Mouse (Mus musculus) forebrain, embryonic 15.5 days (tissue): ENCODE results near the gene Apela. TPM values are rescaled to one million over a fixed set of nuclear protein-coding genes. Genes with fewer than 3 reads are reported as not detected.
A peak's percentile ranks its signal among the peaks of the same experiment; 100 is the strongest.

ENCODE experiments used
- ATAC-seq: fragments of 200-750 bp; cut with Nextera tagmentation; replicated peaks from 2 replicates; pipeline ENCODE4 v1.8.0; 2017; ENCODE audit warnings: mild to moderate bottlenecking, moderate TSS enrichment, moderate library complexity
- H3K27ac ChIP-seq: fragments of 300-500 bp; sonication (generic); replicated peaks from 2 replicates; pipeline ENCODE4 v1.5.1; 2015; ENCODE audit warnings: mild to moderate bottlenecking, inconsistent platforms
- H3K27me3 ChIP-seq: fragments of 300-500 bp; sonication (generic); 2 replicates; pipeline ENCODE4 v1.6.1; 2015; ENCODE audit warnings: inconsistent platforms
- H3K36me3 ChIP-seq: fragments of 300-500 bp; sonication (generic); 2 replicates; pipeline ENCODE4 v1.6.1; 2015; ENCODE audit warnings: mild to moderate bottlenecking, inconsistent platforms
- H3K4me1 ChIP-seq: fragments of 300-500 bp; sonication (generic); 2 replicates; pipeline ENCODE4 v1.6.1; 2015; ENCODE audit warnings: inconsistent platforms
- H3K4me2 ChIP-seq: fragments of 300-500 bp; sonication (generic); replicated peaks from 2 replicates; pipeline ENCODE4 v1.6.1; 2015; ENCODE audit warnings: mild to moderate bottlenecking, inconsistent platforms
- H3K4me3 ChIP-seq: fragments of 300-500 bp; sonication (generic); 2 replicates; pipeline ENCODE4 v1.5.1; 2015; ENCODE audit warnings: mild to moderate bottlenecking, inconsistent platforms
- H3K9ac ChIP-seq: fragments of 300-500 bp; sonication (generic); replicated peaks from 2 replicates; pipeline ENCODE4 v1.6.1; 2015; ENCODE audit warnings: mild to moderate bottlenecking, inconsistent platforms
- H3K9me3 ChIP-seq: fragments of 300-500 bp; sonication (generic); 2 replicates; pipeline ENCODE4 v1.6.1; 2016; ENCODE audit warnings: inconsistent platforms
- WGBS: fragments of 180-500 bp; shearing (Covaris S2); methylation state at CpG from one replicate; pipeline ENCODE4 v1.1.7; 2015; ENCODE audit warnings: mixed read lengths; 5-methylcytosine and 5-hydroxymethylcytosine counted together
- polyA plus RNA-seq: library from polyadenylated mRNA; unstranded; fragments of >200 nt; fragmentation: Nextera tagmentation; extraction: Ambion mirVana; gene quantifications from 2 replicates; pipeline ENCODE4 v1.2.1, GENCODE M21; 2015

The Apela gene
- 0.49 and 1.3 TPM in 2 replicates for polyA plus RNA-seq

GRCm38 (mm10) chr8:65037117-65037533, at the start of gene Apela:
Gene Apela (minus strand): TSS chr8:65037336.
- WGBS: 3% methylated on average over 8 of the region's 8 CpGs
- ATAC-seq: peak; percentile 85
- peak within 1 kb of the TSS; percentile 32 for H3K4me3 ChIP-seq
- no peak within 1 kb of the TSS for H3K27ac ChIP-seq
- peak within 1 kb of the TSS; percentile 52 for H3K4me2 ChIP-seq
- H3K4me1 ChIP-seq: peaks cover 21% of the 10 kb centered on the region; the same call in 1 of the 2 replicates
- H3K9ac ChIP-seq: peak within 1 kb of the TSS; percentile 34
- H3K27me3 ChIP-seq: no peaks in the 10 kb centered on the region
- H3K36me3 ChIP-seq: no peaks in the 10 kb centered on the region
- no peaks in the 10 kb centered on the region for H3K9me3 ChIP-seq

GRCm38 (mm10) chr8:65085680-65086079, 48.5 kb upstream of the Apela start:
- Histone ChIP-seq H3K9ac (no peak overlapping the region), H3K4me1 (no peaks in the 10 kb centered on the region), H3K4me3 (no peak overlapping the region), H3K27ac (no peak overlapping the region), H3K36me3 (no peaks in the 10 kb centered on the region), H3K4me2 (no peak overlapping the region), H3K27me3 (no peaks in the 10 kb centered on the region), H3K9me3 (no peaks in the 10 kb centered on the region)
- ATAC-seq: no peak
- 82% methylated on average over 2 of the region's 2 CpGs for WGBS

GRCm38 (mm10) chr8:65080731-65081130, 43.6 kb upstream of the Apela start:
- H3K36me3 ChIP-seq: no peaks in the 10 kb centered on the region
- no peak overlapping the region for H3K4me3 ChIP-seq
- H3K9me3 ChIP-seq: no peaks in the 10 kb centered on the region
- WGBS: 88% methylated on average over 9 of the region's 9 CpGs
- H3K27ac ChIP-seq: no peak overlapping the region
- ATAC-seq: no peak
- H3K9ac ChIP-seq: no peak overlapping the region
- no peak overlapping the region for H3K4me2 ChIP-seq
- H3K4me1 ChIP-seq: no peaks in the 10 kb centered on the region
- H3K27me3 ChIP-seq: no peaks in the 10 kb centered on the region

- Histone ChIP-seq H3K4me2 (no peak within 1 kb of the TSS), H3K9me3 (no peaks in the 10 kb centered on the region), H3K27ac (no peak within 1 kb of the TSS), H3K27me3 (no peaks in the 10 kb centered on the region), H3K4me3 (no peak within 1 kb of the TSS), H3K9ac (no peak within 1 kb of the TSS), H3K36me3 (no peaks in the 10 kb centered on the region), H3K4me1 (no peaks in the 10 kb centered on the region)
- 91% methylated on average over 2 of the region's 2 CpGs for WGBS
- no peak for ATAC-seq
These were observed 37.6 kb upstream of the Apela start, which contains the start of gene Gm10663 for GRCm38 (mm10) chr8:65074733-65075132. Gene Gm10663 (plus strand): TSS chr8:65075033.

- no peak overlapping the region for H3K9ac ChIP-seq
- 0 out of 2 replicates have a peak, but pooled peaks cover 4% of the 10 kb centered on the region for H3K4me1 ChIP-seq
- no peaks in the 10 kb centered on the region for H3K9me3 ChIP-seq
- no peaks in the 10 kb centered on the region for H3K36me3 ChIP-seq
- no peaks in the 10 kb centered on the region for H3K27me3 ChIP-seq
- no peak overlapping the region for H3K4me3 ChIP-seq
- 66% methylated on average over 4 of the region's 4 CpGs for WGBS
- ATAC-seq: no peak
- no peak overlapping the region for H3K27ac ChIP-seq
- no peak overlapping the region for H3K4me2 ChIP-seq
These were observed 33.9 kb upstream of the Apela start for GRCm38 (mm10) chr8:65070996-65071395.

GRCm38 (mm10) chr8:65068473-65068819, 31.3 kb upstream of the Apela start:
- H3K9me3 ChIP-seq: no peaks in the 10 kb centered on the region
- 0 out of 2 replicates have a peak, but pooled peaks have one; percentile 60 for ATAC-seq
- H3K27ac ChIP-seq: no peak overlapping the region
- no peaks in the 10 kb centered on the region for H3K27me3 ChIP-seq
- H3K36me3 ChIP-seq: no peaks in the 10 kb centered on the region
- H3K4me3 ChIP-seq: no peak overlapping the region
- no peak overlapping the region for H3K9ac ChIP-seq
- WGBS: 50% methylated on average over 4 of the region's 4 CpGs
- no peak overlapping the region for H3K4me2 ChIP-seq
- 0 out of 2 replicates have a peak, but pooled peaks cover 4% of the 10 kb centered on the region for H3K4me1 ChIP-seq

- Histone ChIP-seq H3K4me1 (0 out of 2 replicates have a peak, but pooled peaks cover 4% of the 10 kb centered on the region), H3K9ac (no peak overlapping the region), H3K27ac (no peak overlapping the region), H3K27me3 (no peaks in the 10 kb centered on the region), H3K36me3 (no peaks in the 10 kb centered on the region), H3K4me2 (no peak overlapping the region), H3K4me3 (no peak overlapping the region), H3K9me3 (no peaks in the 10 kb centered on the region)
- 7% methylated on average over 10 of the region's 10 CpGs for WGBS
- ATAC-seq: peak; percentile 53; the same call in 1 of the 2 replicates
These were observed 30.7 kb upstream of the Apela start for GRCm38 (mm10) chr8:65067694-65068472.

GRCm38 (mm10) chr8:65067031-65067430, 29.9 kb upstream of the Apela start:
- Histone ChIP-seq H3K27me3 (no peaks in the 10 kb centered on the region), H3K4me1 (0 out of 2 replicates have a peak, but pooled peaks cover 4% of the 10 kb centered on the region), H3K27ac (no peak overlapping the region), H3K9me3 (no peaks in the 10 kb centered on the region), H3K4me3 (no peak overlapping the region), H3K36me3 (no peaks in the 10 kb centered on the region), H3K4me2 (no peak overlapping the region), H3K9ac (no peak overlapping the region)
- 91% methylated on average over 4 of the region's 4 CpGs for WGBS
- no peak for ATAC-seq

- no peaks in the 10 kb centered on the region for H3K9me3 ChIP-seq
- 98% methylated on average over 3 of the region's 3 CpGs for WGBS
- ATAC-seq: no peak
These were observed 28.5 kb upstream of the Apela start for GRCm38 (mm10) chr8:65065622-65066021.

GRCm38 (mm10) chr8:65064071-65064470, 26.9 kb upstream of the Apela start:
- Histone ChIP-seq H3K4me2 (no peak overlapping the region), H3K4me1 (0 out of 2 replicates have a peak, but pooled peaks cover 4% of the 10 kb centered on the region), H3K9me3 (no peaks in the 10 kb centered on the region), H3K9ac (no peak overlapping the region), H3K27ac (no peak overlapping the region), H3K27me3 (no peaks in the 10 kb centered on the region), H3K4me3 (no peak overlapping the region), H3K36me3 (no peaks in the 10 kb centered on the region)
- no peak for ATAC-seq
- WGBS: 56% methylated on average over 2 of the region's 2 CpGs

More at GRCm38 (mm10) chr8:65065622-65066021, 28.5 kb upstream of the Apela start:
- Histone ChIP-seq H3K4me3 (no peak overlapping the region), H3K4me2 (no peak overlapping the region), H3K4me1 (0 out of 2 replicates have a peak, but pooled peaks cover 4% of the 10 kb centered on the region), H3K27ac (no peak overlapping the region), H3K27me3 (no peaks in the 10 kb centered on the region), H3K36me3 (no peaks in the 10 kb centered on the region), H3K9ac (no peak overlapping the region)

GRCm38 (mm10) chr8:65062195-65062594, 25.1 kb upstream of the Apela start:
- WGBS: 74% methylated on average over 4 of the region's 4 CpGs
- ATAC-seq: no peak
- no peak overlapping the region for H3K4me2 ChIP-seq

GRCm38 (mm10) chr8:65056722-65057121, 19.6 kb upstream of the Apela start:
- no peak for ATAC-seq
- 93% methylated on average over 4 of the region's 4 CpGs for WGBS
- Histone ChIP-seq H3K36me3 (no peaks in the 10 kb centered on the region), H3K4me2 (no peak overlapping the region), H3K4me1 (no peaks in the 10 kb centered on the region), H3K27me3 (no peaks in the 10 kb centered on the region), H3K27ac (no peak overlapping the region), H3K9me3 (no peaks in the 10 kb centered on the region), H3K9ac (no peak overlapping the region), H3K4me3 (no peak overlapping the region)

More at GRCm38 (mm10) chr8:65062195-65062594, 25.1 kb upstream of the Apela start:
- Histone ChIP-seq H3K9me3 (no peaks in the 10 kb centered on the region), H3K36me3 (no peaks in the 10 kb centered on the region), H3K27ac (no peak overlapping the region), H3K27me3 (no peaks in the 10 kb centered on the region), H3K4me1 (no peaks in the 10 kb centered on the region), H3K4me3 (no peak overlapping the region), H3K9ac (no peak overlapping the region)
